In genomic region chr4:102623789-102624611, GRCm38 (mm10) we compare ENCODE assay signal across 11 mouse cellular contexts.
A peak's percentile ranks its signal among the peaks of the same experiment; 100 is the strongest.
DNase-seq lines count a peak whose midpoint lies in the region; ATAC-seq lines count a peak whose summit lies in the region.
"Had no signal": no experiment of that assay in that cellular context is flagged by ENCODE, and none has a peak within 500 bp of the region (broad histone marks: within the 10 kb centered on the region; RNA-seq: fewer than 3 reads in every experiment).

No protein-coding gene starts in this region.

- no peaks in the 10 kb centered on the region for H3K36me3 ChIP-seq in hindbrain, embryonic 12.5 days

- intact Hi-C loops in heart, postnatal 25 days (cut with DNase I) = no loop called here

- DNase-seq in heart, adult 18-20 months = peak; percentile 38 to 63
- DNase-seq in heart, postnatal 25 days (ENCODE audit: low spot score) = no peak
- peak; percentile 9 for DNase-seq in 3134 (ENCODE audit: extremely low read depth, insufficient read length, low spot score)
- DNase-seq in adrenal gland, postnatal 14 days = peak; percentile 55
- peak; percentile 57 for DNase-seq in lung, postnatal 25 days (ENCODE audit: low spot score)
- DNase-seq in left cerebral cortex, adult 11 months (ENCODE audit: low spot score) = no peak
- no peak for DNase-seq in cerebellum, adult 8-10 months
- DNase-seq: heart, postnatal 14 days; right cerebral cortex, postnatal 14 days; thymus, postnatal 14 days had no signal

- no peak overlapping the region for H3K9ac ChIP-seq in hindbrain, embryonic 12.5 days

- no peaks in the 10 kb centered on the region for H3K27me3 ChIP-seq in hindbrain, embryonic 12.5 days

- WGBS in hindbrain, embryonic 12.5 days = 86% methylated on average over 4 of the region's 4 CpGs

- H3K4me2 ChIP-seq in hindbrain, embryonic 12.5 days (replicated peaks) = no peak overlapping the region

- 0 out of 2 replicates have a peak, but pooled peaks cover 10% of the 10 kb centered on the region for H3K4me1 ChIP-seq in hindbrain, embryonic 12.5 days

- H3K9me3 ChIP-seq in hindbrain, embryonic 12.5 days (replicated peaks) = no peaks in the 10 kb centered on the region

- H3K4me3 ChIP-seq in hindbrain, embryonic 12.5 days = no peak overlapping the region

- ATAC-seq in hindbrain, embryonic 12.5 days (ENCODE audit: low FRiP score) = no peak

- H3K27ac ChIP-seq in hindbrain, embryonic 12.5 days = no peak overlapping the region

Comparison
In these comparisons a context has a peak if more than half of its experiments do, and no peak if none do; other contexts are left out.
1. DNase-seq: peak in heart, adult 18-20 months (2 of 2), 3134 (single experiment), adrenal gland, postnatal 14 days (single experiment) and lung, postnatal 25 days (single experiment); none in heart, postnatal 25 days (single experiment), left cerebral cortex, adult 11 months (single experiment) and cerebellum, adult 8-10 months (single experiment).